Mouse (Mus musculus): ENCODE results near the gene Zfp993. TPM values are rescaled to one million over a fixed set of nuclear protein-coding genes. Genes with fewer than 3 reads are reported as not detected.
"Not testable (repeated sequence)": the region's sequence is repeated elsewhere in the genome, so short reads cannot be mapped to it uniquely, and the experiment has no call there.

The Zfp993 gene
- 5.7 and 6.4 TPM in 2 replicates for polyA plus RNA-seq (2015; fragmentation: Nextera tagmentation; extraction: Ambion mirVana)

DNA sequence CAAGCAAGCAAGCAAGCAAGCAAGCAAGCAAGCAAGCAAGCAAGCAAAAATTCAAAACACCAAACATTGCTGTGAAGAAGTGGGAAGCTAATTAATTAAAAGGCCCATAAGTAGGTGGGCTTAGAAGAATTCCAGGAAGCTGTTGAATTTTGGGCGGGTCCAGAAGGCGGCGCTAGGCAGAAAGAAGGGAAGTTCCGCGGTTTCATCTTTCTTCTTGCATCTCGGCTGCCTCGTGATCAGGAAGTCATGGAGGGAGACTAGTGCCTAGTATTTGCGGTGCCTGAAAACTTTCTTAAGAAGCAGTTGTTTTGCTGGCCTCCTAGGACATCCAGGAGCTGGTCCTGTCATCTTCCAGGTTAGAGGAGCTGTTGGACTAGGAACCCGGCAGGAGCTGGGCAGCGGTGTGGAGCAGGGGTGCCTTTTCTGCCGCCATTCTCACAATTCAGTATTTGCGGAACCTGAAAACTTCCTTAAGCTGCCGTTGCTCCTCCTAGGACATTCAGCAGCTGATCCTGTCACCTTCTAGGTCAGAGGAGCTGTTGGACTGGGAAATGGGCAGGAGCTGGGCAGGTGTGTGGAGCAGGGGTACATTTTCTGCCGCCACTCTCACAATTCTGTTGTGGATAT is at the start of gene Zfp993:
Gene Zfp993, plus strand, starts transcription at position 188 of the 627 bp plus-strand sequence.
- H3K36me3 ChIP-seq (ENCODE audit: control insufficient read depth, insufficient read depth, low read length); H3K27ac ChIP-seq (ENCODE audit: low read length); H3K4me1 ChIP-seq (ENCODE audit: control insufficient read depth, insufficient read depth, low read length); H3K9me3 ChIP-seq (ENCODE audit: control insufficient read depth, low read length); H3K27me3 ChIP-seq (replicated peaks; ENCODE audit: control insufficient read depth, insufficient read depth, low read length); H3K9ac ChIP-seq (ENCODE audit: low read depth, low read length); H3K4me3 ChIP-seq (ENCODE audit: low read length); H3K4me2 ChIP-seq (ENCODE audit: low read depth, low read length): not testable (repeated sequence)
- no CpG with 5 or more reads among the region's 14 CpGs for WGBS
- peak; percentile 65; the same call in 1 of the 2 replicates for ATAC-seq

DNA sequence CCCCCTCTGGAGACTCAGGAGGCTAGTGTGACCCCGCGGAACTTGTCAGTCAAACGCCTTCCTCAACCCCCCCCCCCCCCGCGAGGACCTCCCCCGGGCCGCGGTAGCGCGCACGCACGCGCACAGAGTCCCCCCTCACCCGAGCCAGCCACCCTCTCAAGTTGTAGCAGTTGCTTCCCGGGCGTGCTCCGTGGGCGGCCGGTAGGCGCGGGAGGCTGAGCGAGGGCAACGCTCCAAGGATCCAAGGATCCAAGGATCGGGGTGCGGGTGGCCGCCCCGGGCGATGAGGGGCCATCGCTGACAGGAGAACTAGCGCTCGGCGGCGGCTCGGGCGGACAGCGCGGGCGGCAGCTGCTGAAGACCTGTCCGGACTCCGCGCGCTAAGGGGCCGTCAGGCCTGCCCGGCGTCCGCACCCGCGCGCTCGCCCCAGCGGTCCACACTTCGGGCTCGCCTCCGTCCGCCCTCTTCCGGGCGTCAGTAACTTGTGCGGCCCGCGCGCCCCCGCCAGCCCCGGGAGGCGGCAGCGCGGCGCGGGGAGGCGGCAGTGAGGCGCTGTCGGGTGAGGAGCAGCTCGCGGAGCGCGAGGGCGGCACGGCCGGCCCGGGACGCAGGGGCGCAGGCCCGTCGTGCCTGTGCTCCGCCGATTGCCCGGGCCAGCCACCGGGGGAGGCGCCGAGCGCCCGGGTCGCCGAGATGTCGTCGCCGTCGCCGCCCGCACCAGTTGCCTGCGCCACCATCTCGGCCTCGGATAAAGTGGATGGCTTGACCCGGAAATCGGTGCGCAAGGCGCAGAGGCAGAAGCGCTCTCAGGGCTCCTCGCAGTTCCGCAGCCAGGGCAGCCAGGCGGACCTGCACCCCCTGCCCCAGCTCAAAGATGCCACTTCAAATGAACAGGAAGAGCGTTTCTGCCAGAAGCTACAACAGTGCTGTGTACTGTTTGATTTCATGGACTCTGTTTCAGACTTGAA is 30.6 kb upstream of the Zfp993 start:
- H3K4me1 ChIP-seq (ENCODE audit: control insufficient read depth, insufficient read depth, low read length); H3K36me3 ChIP-seq (ENCODE audit: control insufficient read depth, insufficient read depth, low read length); H3K4me2 ChIP-seq (ENCODE audit: low read depth, low read length); H3K9me3 ChIP-seq (ENCODE audit: control insufficient read depth, low read length); H3K4me3 ChIP-seq (ENCODE audit: low read length); H3K27me3 ChIP-seq (replicated peaks; ENCODE audit: control insufficient read depth, insufficient read depth, low read length); H3K27ac ChIP-seq (ENCODE audit: low read length); H3K9ac ChIP-seq (ENCODE audit: low read depth, low read length): not testable (repeated sequence)
- 0% methylated on average over 13 of the region's 111 CpGs for WGBS
- ATAC-seq: peak; percentile 96

DNA sequence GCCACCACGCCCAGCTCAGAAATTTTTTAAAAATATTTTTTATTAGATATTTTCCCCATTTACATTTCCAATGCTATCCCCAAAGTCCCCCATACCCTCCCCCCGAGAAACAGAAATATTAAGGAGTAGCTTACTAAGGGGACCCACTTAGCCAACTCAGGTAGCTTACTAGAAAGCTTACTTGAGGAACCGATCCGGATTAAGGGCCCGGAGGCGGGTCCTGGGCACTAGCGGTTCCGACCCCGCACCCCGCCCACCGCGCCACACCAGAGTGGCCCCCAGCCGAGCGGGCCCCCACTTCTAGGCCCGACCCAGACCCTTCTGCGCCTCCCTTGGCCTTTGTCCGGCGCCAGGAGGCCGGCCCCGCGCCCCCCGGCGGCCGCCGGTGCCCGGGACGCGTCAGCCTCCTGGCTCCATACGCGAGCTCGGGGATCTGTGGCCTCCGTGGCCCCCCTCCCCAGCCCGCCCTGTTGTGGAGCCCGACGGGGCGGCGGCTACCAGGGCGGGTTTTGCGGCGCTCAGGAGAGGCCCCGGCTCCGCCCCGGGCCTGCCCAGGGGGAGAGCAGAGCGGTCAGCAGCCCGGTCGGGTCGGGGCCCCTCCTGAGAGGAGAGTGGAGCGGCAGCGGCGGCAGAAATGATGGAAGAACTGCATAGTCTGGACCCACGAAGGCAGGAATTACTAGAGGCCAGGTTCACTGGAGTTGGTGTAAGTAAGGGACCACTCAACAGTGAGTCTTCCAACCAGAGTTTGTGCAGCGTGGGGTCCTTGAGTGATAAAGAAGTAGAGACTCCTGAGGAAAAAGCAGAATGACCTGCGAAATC is 7.0 kb upstream of the Zfp993 start:
- peak; percentile 89 for ATAC-seq
- not testable (repeated sequence) for H3K9me3 ChIP-seq (ENCODE audit: control insufficient read depth, low read length); H3K27ac ChIP-seq (ENCODE audit: low read length); H3K27me3 ChIP-seq (replicated peaks; ENCODE audit: control insufficient read depth, insufficient read depth, low read length); H3K36me3 ChIP-seq (ENCODE audit: control insufficient read depth, insufficient read depth, low read length); H3K4me1 ChIP-seq (ENCODE audit: control insufficient read depth, insufficient read depth, low read length); H3K9ac ChIP-seq (ENCODE audit: low read depth, low read length)
- H3K4me3 ChIP-seq (ENCODE audit: low read length): peak overlapping the region; percentile 29; the same call in 1 of the 2 replicates
- WGBS: 4% methylated on average over 20 of the region's 53 CpGs
- H3K4me2 ChIP-seq (ENCODE audit: low read depth, low read length): peak overlapping the region; percentile 44

- ATAC-seq; H3K36me3 ChIP-seq (ENCODE audit: control insufficient read depth, insufficient read depth, low read length); H3K4me3 ChIP-seq (ENCODE audit: low read length); H3K27me3 ChIP-seq (replicated peaks; ENCODE audit: control insufficient read depth, insufficient read depth, low read length); H3K9ac ChIP-seq (ENCODE audit: low read depth, low read length); H3K4me2 ChIP-seq (ENCODE audit: low read depth, low read length); H3K4me1 ChIP-seq (ENCODE audit: control insufficient read depth, insufficient read depth, low read length); H3K27ac ChIP-seq (ENCODE audit: low read length); H3K9me3 ChIP-seq (ENCODE audit: control insufficient read depth, low read length): not testable (repeated sequence)
- WGBS: no CpG with 5 or more reads among the region's 4 CpGs
Measured at GRCm38 (mm10) chr4:146644367-146644766, 33.6 kb downstream of the Zfp993 start.

GRCm38 (mm10) chr4:146649641-146650040 is 38.9 kb downstream of the Zfp993 start:
- ATAC-seq; H3K9ac ChIP-seq (ENCODE audit: low read depth, low read length); H3K27me3 ChIP-seq (replicated peaks; ENCODE audit: control insufficient read depth, insufficient read depth, low read length); H3K9me3 ChIP-seq (ENCODE audit: control insufficient read depth, low read length); H3K4me3 ChIP-seq (ENCODE audit: low read length); H3K4me1 ChIP-seq (ENCODE audit: control insufficient read depth, insufficient read depth, low read length); H3K4me2 ChIP-seq (ENCODE audit: low read depth, low read length); H3K36me3 ChIP-seq (ENCODE audit: control insufficient read depth, insufficient read depth, low read length); H3K27ac ChIP-seq (ENCODE audit: low read length): not testable (repeated sequence)
- no CpG with 5 or more reads among the region's 2 CpGs for WGBS

DNA sequence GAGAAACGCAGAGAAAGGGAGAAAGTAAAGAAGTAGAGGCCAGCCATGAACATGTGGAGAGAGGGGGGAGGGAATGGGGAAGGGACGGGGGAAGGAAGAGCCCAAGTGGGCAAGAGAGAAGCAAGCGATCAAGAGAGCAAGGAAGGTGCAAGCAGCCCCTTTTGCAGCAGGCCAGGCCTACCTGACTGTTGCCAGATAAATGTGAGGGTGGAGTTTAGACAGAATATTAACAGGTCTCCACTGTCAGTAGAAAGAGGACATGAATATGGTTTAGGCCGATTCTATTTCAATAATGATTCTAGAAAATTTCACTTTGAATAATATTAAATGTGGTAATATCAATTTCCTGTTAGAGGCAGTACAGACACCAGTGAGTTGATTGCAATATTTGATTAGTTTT is 39.4 kb downstream of the Zfp993 start:
- not testable (repeated sequence) for H3K4me3 ChIP-seq (ENCODE audit: low read length); H3K27ac ChIP-seq (ENCODE audit: low read length); H3K4me1 ChIP-seq (ENCODE audit: control insufficient read depth, insufficient read depth, low read length); H3K27me3 ChIP-seq (replicated peaks; ENCODE audit: control insufficient read depth, insufficient read depth, low read length); H3K9me3 ChIP-seq (ENCODE audit: control insufficient read depth, low read length); H3K9ac ChIP-seq (ENCODE audit: low read depth, low read length); H3K36me3 ChIP-seq (ENCODE audit: control insufficient read depth, insufficient read depth, low read length); H3K4me2 ChIP-seq (ENCODE audit: low read depth, low read length)
- 86% methylated on average over 1 of the region's 4 CpGs for WGBS
- ATAC-seq: 0 out of 2 replicates have a peak, but pooled peaks have one; percentile 33

DNA sequence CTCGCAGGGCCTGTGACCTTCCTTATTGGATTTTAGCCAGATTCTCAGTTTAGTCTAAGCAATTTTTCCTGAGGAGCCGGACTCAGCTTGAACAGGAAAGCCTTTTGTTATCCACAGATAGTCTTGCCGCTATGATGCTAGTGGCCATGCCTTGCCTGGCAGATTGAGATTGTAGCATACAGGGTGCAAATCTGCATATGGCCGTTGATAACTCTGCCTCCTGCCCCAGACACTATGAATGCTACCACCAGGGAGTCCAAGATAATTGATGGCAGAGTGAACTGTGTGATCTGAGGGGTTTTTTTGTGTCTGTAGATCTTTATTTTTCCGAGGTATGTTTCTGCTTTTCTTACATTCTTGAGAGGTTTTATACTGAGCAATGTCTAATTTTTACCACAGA is 39.9 kb downstream of the Zfp993 start:
- H3K4me2 ChIP-seq (ENCODE audit: low read depth, low read length); H3K36me3 ChIP-seq (ENCODE audit: control insufficient read depth, insufficient read depth, low read length); H3K4me1 ChIP-seq (ENCODE audit: control insufficient read depth, insufficient read depth, low read length); H3K4me3 ChIP-seq (ENCODE audit: low read length); H3K9ac ChIP-seq (ENCODE audit: low read depth, low read length); H3K9me3 ChIP-seq (ENCODE audit: control insufficient read depth, low read length); ATAC-seq; H3K27ac ChIP-seq (ENCODE audit: low read length); H3K27me3 ChIP-seq (replicated peaks; ENCODE audit: control insufficient read depth, insufficient read depth, low read length): not testable (repeated sequence)
- WGBS: 81% methylated on average over 1 of the region's 5 CpGs
